Comparison of ENCODE assay signal across 7 mouse cellular contexts in genomic region chr17:43611586-43611985, GRCm38 (mm10). TPM values are rescaled to one million over a fixed set of nuclear protein-coding genes. Genes with fewer than 3 reads are reported as not detected.
DNase-seq lines count a peak whose midpoint lies in the region; ATAC-seq and TF ChIP-seq lines count a peak whose summit lies in the region.

No protein-coding gene starts in this region.

- H3K4me2 ChIP-seq in forebrain, postnatal 0 days (ENCODE audit: low read depth) = no peak overlapping the region
- no peak overlapping the region for H3K4me2 ChIP-seq in lung, embryonic 14.5 days

- no peak overlapping the region for H3K9ac ChIP-seq in forebrain, postnatal 0 days
- H3K9ac ChIP-seq in lung, embryonic 14.5 days = no peak overlapping the region

- no peaks in the 10 kb centered on the region for H3K9me3 ChIP-seq in forebrain, postnatal 0 days (ENCODE audit: low read length)
- no peaks in the 10 kb centered on the region for H3K9me3 ChIP-seq in lung, embryonic 14.5 days (ENCODE audit: low read depth, low read length)

- H3K27ac ChIP-seq in forebrain, postnatal 0 days (ENCODE audit: low read depth, low read length) = no peak overlapping the region
- no peak overlapping the region for H3K27ac ChIP-seq in lung, embryonic 14.5 days (ENCODE audit: low read depth)

- 17% methylated on average over 7 of the region's 7 CpGs for WGBS in forebrain, postnatal 0 days
- WGBS in lung, embryonic 14.5 days = 19% methylated on average over 7 of the region's 7 CpGs

- H3K27me3 ChIP-seq in forebrain, postnatal 0 days (ENCODE audit: insufficient read depth, low read length) = no peaks in the 10 kb centered on the region
- H3K27me3 ChIP-seq in lung, embryonic 14.5 days (ENCODE audit: insufficient read depth, low read length) = no peaks in the 10 kb centered on the region

- H3K4me3 ChIP-seq in forebrain, postnatal 0 days (ENCODE audit: low read depth, low read length) = no peak overlapping the region
- H3K4me3 ChIP-seq in lung, embryonic 14.5 days (ENCODE audit: low read depth, low read length) = no peak overlapping the region

- no peaks in the 10 kb centered on the region for H3K4me1 ChIP-seq in forebrain, postnatal 0 days (ENCODE audit: insufficient read depth)
- no peaks in the 10 kb centered on the region for H3K4me1 ChIP-seq in lung, embryonic 14.5 days (ENCODE audit: insufficient read depth)

- peak; percentile 16 for DNase-seq in CD4-positive helper T cell, adult 2 months (ENCODE audit: low read depth, low spot score)
- peak; percentile 5 for DNase-seq in MEL-GATA-1-ER (ENCODE audit: extremely low read depth, low read depth)
- peak; percentile 10 to 57 for DNase-seq in cerebellum, adult 18-20 months
- peak; percentile 93 for DNase-seq in forebrain, postnatal 0 days
- peak; percentile 77 to 78 for DNase-seq in kidney, postnatal 4 days
- DNase-seq in lung, embryonic 14.5 days = peak; percentile 91
- peak; percentile 81 for DNase-seq in retina, postnatal 1 day

- ATAC-seq in forebrain, postnatal 0 days = peak; percentile 80
- no peak; the same call in 1 of the 2 replicates for ATAC-seq in lung, embryonic 14.5 days (ENCODE audit: insufficient read depth)

- TF ChIP-seq CTCF in forebrain, postnatal 0 days (IDR thresholded peaks at IDR 0.05; ENCODE audit: low read depth) = peak; percentile 91
- TF ChIP-seq CTCF in lung, embryonic 14.5 days (IDR thresholded peaks at IDR 0.05; ENCODE audit: low read depth) = peak; percentile 84

- H3K36me3 ChIP-seq in forebrain, postnatal 0 days (ENCODE audit: insufficient read depth) = no peaks in the 10 kb centered on the region
- H3K36me3 ChIP-seq in lung, embryonic 14.5 days (ENCODE audit: insufficient read depth) = no peaks in the 10 kb centered on the region

RNA-seq across cellular contexts. Expression of gene Tdrd6, which starts 18.5 kb away (rescaled TPM):
- total RNA-seq in forebrain, postnatal 0 days (2014; rRNA removed) = 1.2 and 2.0 TPM in 2 replicates
- polyA plus RNA-seq in forebrain, postnatal 0 days (2015; fragmentation: Nextera tagmentation; extraction: Ambion mirVana) = 0.19 and 1.2 TPM in 2 replicates
- 0.18 TPM in 1 of 2 replicates, not detected in the other for polyA plus RNA-seq in lung, embryonic 14.5 days (2014; fragmentation: Nextera tagmentation; extraction: Ambion mirVana)

RNA-seq across cellular contexts. Expression of gene Pla2g7, which starts 43.7 kb away (rescaled TPM):
- 26.8 and 33.7 TPM in 2 replicates for total RNA-seq in forebrain, postnatal 0 days (2014; rRNA removed)
- 33.0 and 76.9 TPM in 2 replicates for polyA plus RNA-seq in forebrain, postnatal 0 days (2015; fragmentation: Nextera tagmentation; extraction: Ambion mirVana)
- 13.9 and 14.9 TPM in 2 replicates for polyA plus RNA-seq in lung, embryonic 14.5 days (2014; fragmentation: Nextera tagmentation; extraction: Ambion mirVana)

RNA-seq across cellular contexts. Expression of gene Slc25a27, which starts 55.4 kb away (rescaled TPM):
- 48.6 and 61.8 TPM in 2 replicates for total RNA-seq in forebrain, postnatal 0 days (2014; rRNA removed)
- polyA plus RNA-seq in forebrain, postnatal 0 days (2015; fragmentation: Nextera tagmentation; extraction: Ambion mirVana) = 28.0 and 54.3 TPM in 2 replicates
- polyA plus RNA-seq in lung, embryonic 14.5 days (2014; fragmentation: Nextera tagmentation; extraction: Ambion mirVana) = 15.0 and 16.0 TPM in 2 replicates

RNA-seq across cellular contexts. Expression of gene Cyp39a1, which starts 55.6 kb away (rescaled TPM):
- 1.2 and 1.7 TPM in 2 replicates for total RNA-seq in forebrain, postnatal 0 days (2014; rRNA removed)
- 7.7 and 8.9 TPM in 2 replicates for polyA plus RNA-seq in forebrain, postnatal 0 days (2015; fragmentation: Nextera tagmentation; extraction: Ambion mirVana)
- 30.5 and 32.2 TPM in 2 replicates for polyA plus RNA-seq in lung, embryonic 14.5 days (2014; fragmentation: Nextera tagmentation; extraction: Ambion mirVana)

Comparison
In these comparisons a context has a peak if more than half of its experiments do, and no peak if none do; other contexts are left out.
1. DNase-seq: peak in every context shown above with its lines; median percentile 93 in forebrain, postnatal 0 days; 91 in lung, embryonic 14.5 days; 81 in retina, postnatal 1 day; 78 in kidney, postnatal 4 days; 34 in cerebellum, adult 18-20 months; 16 in CD4-positive helper T cell, adult 2 months; 5 in MEL-GATA-1-ER.